In the genomic region with DNA sequence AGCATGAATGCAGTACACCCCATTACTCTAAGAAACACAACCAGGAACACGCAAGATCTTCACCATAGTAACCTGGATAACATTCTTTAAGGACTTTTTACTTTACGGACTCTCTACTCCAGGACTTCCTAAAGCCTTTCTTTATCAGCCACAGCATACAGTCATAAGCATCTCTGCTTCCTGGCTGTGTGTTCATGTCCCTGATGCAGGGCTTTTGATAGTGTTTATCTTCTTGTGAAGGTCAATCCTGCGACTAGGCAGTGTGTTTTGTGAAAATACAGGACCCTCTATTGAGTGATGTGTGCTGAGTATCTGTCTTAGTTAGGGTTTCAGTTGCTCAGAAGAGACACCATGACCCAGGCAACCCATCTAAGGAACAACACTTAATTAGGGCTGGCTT, we compare ENCODE assay signal across 19 mouse cellular contexts.
"Had no signal": no experiment of that assay in that cellular context is flagged by ENCODE, and none has a peak within 500 bp of the region (broad histone marks: within the 10 kb centered on the region; RNA-seq: fewer than 3 reads in every experiment).

No protein-coding gene starts in this region.

- H3K9me3 ChIP-seq: limb, embryonic 10.5 days; limb, embryonic 13.5 days; midbrain, embryonic 10.5 days; midbrain, embryonic 13.5 days; neural tube, embryonic 13.5 days; stomach, embryonic 15.5 days had no signal

- ATAC-seq: midbrain, embryonic 13.5 days; midbrain, embryonic 16.5 days had no signal

- H3K27ac ChIP-seq: kidney, postnatal 0 days; layer of hippocampus, adult 2 months; limb, embryonic 10.5 days; limb, embryonic 13.5 days; macrophage; midbrain, embryonic 10.5 days; midbrain, embryonic 13.5 days; neural tube, embryonic 13.5 days; stomach, embryonic 15.5 days had no signal

- DNase-seq: kidney, adult 2 months; kidney, postnatal 25 days; layer of hippocampus, adult 9-11 months; lung, adult 2 months; retina, postnatal 1 day; right cerebral cortex, postnatal 25 days; spleen, adult 18-20 months; thymus, postnatal 25 days had no signal

- H3K4me1 ChIP-seq: limb, embryonic 10.5 days; limb, embryonic 13.5 days; midbrain, embryonic 10.5 days; midbrain, embryonic 13.5 days; neural tube, embryonic 13.5 days; stomach, embryonic 15.5 days had no signal

- H3K27me3 ChIP-seq: limb, embryonic 13.5 days; midbrain, embryonic 13.5 days; neural tube, embryonic 13.5 days; stomach, embryonic 15.5 days had no signal

- H3K4me2 ChIP-seq: limb, embryonic 13.5 days; midbrain, embryonic 13.5 days; neural tube, embryonic 13.5 days; stomach, embryonic 15.5 days had no signal

- H3K9ac ChIP-seq: limb, embryonic 13.5 days; midbrain, embryonic 13.5 days; neural tube, embryonic 13.5 days; stomach, embryonic 15.5 days had no signal

- H3K4me3 ChIP-seq: layer of hippocampus, adult 2 months; limb, embryonic 10.5 days; limb, embryonic 13.5 days; midbrain, embryonic 10.5 days; midbrain, embryonic 13.5 days; myocyte; neural tube, embryonic 13.5 days; stomach, embryonic 15.5 days had no signal

- H3K36me3 ChIP-seq: midbrain, embryonic 10.5 days; midbrain, embryonic 13.5 days; stomach, embryonic 15.5 days had no signal
